Mouse (Mus musculus): ENCODE data around the gene Tspyl1. TPM values are rescaled to one million over a fixed set of nuclear protein-coding genes. Genes with fewer than 3 reads are reported as not detected.
"Not testable (repeated sequence)": the region's sequence is repeated elsewhere in the genome, so short reads cannot be mapped to it uniquely, and the experiment has no call there.

The Tspyl1 gene
- polyA plus RNA-seq, 1 experiment from 2014 or later, result 70.7 TPM

- Histone ChIP-seq H3K9me3 (ENCODE audit: control insufficient read depth, low read length) (no peaks in the 10 kb centered on the region), H3K9ac (ENCODE audit: low read length) (no peak overlapping the region), H3K36me3 (ENCODE audit: control insufficient read depth, insufficient read depth, low read length) (no peaks in the 10 kb centered on the region), H3K4me2 (ENCODE audit: low read length) (no peak overlapping the region), H3K27me3 (ENCODE audit: control insufficient read depth, insufficient read depth, low read length) (no peaks in the 10 kb centered on the region), H3K4me1 (ENCODE audit: control insufficient read depth in 2 of 2, insufficient read depth in 2 of 2, low read length in 2 of 2) (no peaks in the 10 kb centered on the region), H3K27ac (replicated peaks in 1 of 2; ENCODE audit: control insufficient read depth in 1 of 2, insufficient read depth in 1 of 2, low read depth in 2 of 2, low read length in 2 of 2) (no peak overlapping the region), H3K4me3 (ENCODE audit: control insufficient read depth in 1 of 2, insufficient read depth in 1 of 2, low read depth in 1 of 2, low read length in 2 of 2) (no peak overlapping the region)
- ATAC-seq (ENCODE audit: insufficient number of reproducible peaks, insufficient read depth, low FRiP score, low read depth), result no peak
- 49% methylated on average over 2 of the region's 2 CpGs for WGBS
These were observed 35.9 kb upstream of the Tspyl1 start for GRCm38 (mm10) chr10:34246106-34246505.

GRCm38 (mm10) chr10:34247757-34248156, 34.2 kb upstream of the Tspyl1 start:
- Histone ChIP-seq H3K27ac (replicated peaks in 1 of 2; ENCODE audit: control insufficient read depth in 1 of 2, insufficient read depth in 1 of 2, low read depth in 2 of 2, low read length in 2 of 2) (no peak overlapping the region), H3K4me3 (ENCODE audit: control insufficient read depth in 1 of 2, insufficient read depth in 1 of 2, low read depth in 1 of 2, low read length in 2 of 2) (no peak overlapping the region), H3K9me3 (ENCODE audit: control insufficient read depth, low read length) (no peaks in the 10 kb centered on the region), H3K4me1 (ENCODE audit: control insufficient read depth in 2 of 2, insufficient read depth in 2 of 2, low read length in 2 of 2) (no peaks in the 10 kb centered on the region), H3K36me3 (ENCODE audit: control insufficient read depth, insufficient read depth, low read length) (no peaks in the 10 kb centered on the region), H3K4me2 (ENCODE audit: low read length) (no peak overlapping the region), H3K9ac (ENCODE audit: low read length) (no peak overlapping the region), H3K27me3 (ENCODE audit: control insufficient read depth, insufficient read depth, low read length) (no peaks in the 10 kb centered on the region)
- ATAC-seq (ENCODE audit: insufficient number of reproducible peaks, insufficient read depth, low FRiP score, low read depth), result no peak
- WGBS, result 63% methylated on average over 3 of the region's 3 CpGs

- Histone ChIP-seq H3K4me2 (ENCODE audit: low read length) (no peak overlapping the region), H3K4me3 (ENCODE audit: control insufficient read depth in 1 of 2, insufficient read depth in 1 of 2, low read depth in 1 of 2, low read length in 2 of 2) (no peak overlapping the region), H3K27ac (replicated peaks in 1 of 2; ENCODE audit: control insufficient read depth in 1 of 2, insufficient read depth in 1 of 2, low read depth in 2 of 2, low read length in 2 of 2) (no peak overlapping the region), H3K27me3 (ENCODE audit: control insufficient read depth, insufficient read depth, low read length) (no peaks in the 10 kb centered on the region), H3K9ac (ENCODE audit: low read length) (no peak overlapping the region), H3K9me3 (ENCODE audit: control insufficient read depth, low read length) (no peaks in the 10 kb centered on the region), H3K36me3 (ENCODE audit: control insufficient read depth, insufficient read depth, low read length) (no peaks in the 10 kb centered on the region), H3K4me1 (ENCODE audit: control insufficient read depth in 2 of 2, insufficient read depth in 2 of 2, low read length in 2 of 2) (no peaks in the 10 kb centered on the region)
- WGBS, result 39% methylated on average over 2 of the region's 2 CpGs
- no peak for ATAC-seq (ENCODE audit: insufficient number of reproducible peaks, insufficient read depth, low FRiP score, low read depth)
These were observed 32.4 kb upstream of the Tspyl1 start for GRCm38 (mm10) chr10:34249594-34249993.

- not testable (repeated sequence) for H3K4me2 ChIP-seq (ENCODE audit: low read length); H3K27ac ChIP-seq (replicated peaks in 1 of 2; ENCODE audit: control insufficient read depth in 1 of 2, insufficient read depth in 1 of 2, low read depth in 2 of 2, low read length in 2 of 2); H3K4me1 ChIP-seq (ENCODE audit: control insufficient read depth in 2 of 2, insufficient read depth in 2 of 2, low read length in 2 of 2); H3K36me3 ChIP-seq (ENCODE audit: control insufficient read depth, insufficient read depth, low read length); H3K27me3 ChIP-seq (ENCODE audit: control insufficient read depth, insufficient read depth, low read length); H3K4me3 ChIP-seq (ENCODE audit: control insufficient read depth in 1 of 2, insufficient read depth in 1 of 2, low read depth in 1 of 2, low read length in 2 of 2); ATAC-seq (ENCODE audit: insufficient number of reproducible peaks, insufficient read depth, low FRiP score, low read depth); H3K9me3 ChIP-seq (ENCODE audit: control insufficient read depth, low read length); H3K9ac ChIP-seq (ENCODE audit: low read length)
- WGBS, result 91% methylated on average over 9 of the region's 9 CpGs
These were observed 29.2 kb upstream of the Tspyl1 start for GRCm38 (mm10) chr10:34252833-34253232.

DNA sequence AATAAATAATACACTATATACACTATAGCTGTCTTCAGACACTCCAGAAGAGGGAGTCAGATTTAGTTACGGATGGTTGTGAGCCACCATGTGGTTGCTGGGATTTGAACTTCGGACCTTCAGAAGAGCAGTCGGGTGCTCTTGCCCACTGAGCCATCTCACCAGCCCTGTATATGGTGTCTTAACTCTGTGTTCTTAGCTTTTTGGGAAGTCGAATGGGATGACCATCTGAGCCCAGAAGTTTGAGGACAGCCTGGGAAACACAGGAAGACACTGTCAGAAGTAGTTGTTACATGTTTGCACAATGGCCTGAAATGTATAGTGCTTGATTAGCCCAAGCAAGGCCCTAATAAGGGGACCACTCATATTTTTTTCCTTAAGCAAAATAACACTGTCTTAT, 16.9 kb upstream of the Tspyl1 start:
- no peak for ATAC-seq (ENCODE audit: insufficient number of reproducible peaks, insufficient read depth, low FRiP score, low read depth)
- no peaks in the 10 kb centered on the region for H3K27me3 ChIP-seq (ENCODE audit: control insufficient read depth, insufficient read depth, low read length)
- H3K27ac ChIP-seq (replicated peaks in 1 of 2; ENCODE audit: control insufficient read depth in 1 of 2, insufficient read depth in 1 of 2, low read depth in 2 of 2, low read length in 2 of 2), result no peak overlapping the region
- no peaks in the 10 kb centered on the region for H3K36me3 ChIP-seq (ENCODE audit: control insufficient read depth, insufficient read depth, low read length)
- no peaks in the 10 kb centered on the region for H3K4me1 ChIP-seq (ENCODE audit: control insufficient read depth in 2 of 2, insufficient read depth in 2 of 2, low read length in 2 of 2)
- no peaks in the 10 kb centered on the region for H3K9me3 ChIP-seq (ENCODE audit: control insufficient read depth, low read length)
- WGBS, result 80% methylated on average over 4 of the region's 4 CpGs
- H3K4me2 ChIP-seq (ENCODE audit: low read length), result no peak overlapping the region
- no peak overlapping the region for H3K9ac ChIP-seq (ENCODE audit: low read length)
- H3K4me3 ChIP-seq (ENCODE audit: control insufficient read depth in 1 of 2, insufficient read depth in 1 of 2, low read depth in 1 of 2, low read length in 2 of 2), result no peak overlapping the region

DNA sequence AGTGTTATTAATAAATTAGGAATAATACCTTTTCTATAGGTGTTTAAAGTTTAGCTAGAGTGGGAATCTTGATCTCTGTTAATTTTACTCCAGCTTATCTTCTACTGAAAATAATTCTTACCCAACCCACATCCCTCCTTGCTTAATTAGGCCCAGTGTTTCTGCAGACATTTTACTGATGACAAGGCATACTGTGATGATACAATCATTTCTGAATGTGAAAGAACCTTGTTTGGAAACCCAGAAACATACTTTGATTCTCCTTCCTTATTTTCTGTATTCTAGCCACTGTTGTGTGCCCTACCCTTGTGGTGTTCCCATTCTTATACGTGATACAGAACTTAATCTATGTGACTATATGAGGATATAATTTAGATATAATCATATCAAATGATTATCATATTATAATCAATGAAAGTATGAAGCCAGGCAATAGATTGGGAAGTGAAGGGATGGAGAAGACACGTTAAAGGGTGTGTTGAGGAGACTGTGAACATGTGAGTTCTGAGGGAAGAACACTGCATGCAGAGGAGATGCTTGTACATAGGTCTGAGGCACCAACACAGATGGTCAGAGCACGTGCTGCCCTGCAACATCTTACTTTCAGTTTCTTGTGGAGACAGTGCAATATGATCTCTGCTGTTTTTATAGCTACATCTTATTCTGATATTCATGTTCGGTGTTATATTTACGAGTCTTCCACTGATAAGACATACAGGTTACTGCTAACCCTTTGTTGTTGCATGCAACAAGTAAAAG, 14.5 kb upstream of the Tspyl1 start:
- Histone ChIP-seq H3K27ac (replicated peaks in 1 of 2; ENCODE audit: control insufficient read depth in 1 of 2, insufficient read depth in 1 of 2, low read depth in 2 of 2, low read length in 2 of 2) (no peak overlapping the region), H3K4me3 (ENCODE audit: control insufficient read depth in 1 of 2, insufficient read depth in 1 of 2, low read depth in 1 of 2, low read length in 2 of 2) (no peak overlapping the region), H3K9ac (ENCODE audit: low read length) (no peak overlapping the region), H3K4me1 (ENCODE audit: control insufficient read depth in 2 of 2, insufficient read depth in 2 of 2, low read length in 2 of 2) (peaks cover 0 to 9% of the 10 kb centered on the region in 2 experiments; a peak in 2 of 4 replicates), H3K9me3 (ENCODE audit: control insufficient read depth, low read length) (no peaks in the 10 kb centered on the region), H3K27me3 (ENCODE audit: control insufficient read depth, insufficient read depth, low read length) (no peaks in the 10 kb centered on the region), H3K36me3 (ENCODE audit: control insufficient read depth, insufficient read depth, low read length) (no peaks in the 10 kb centered on the region), H3K4me2 (ENCODE audit: low read length) (no peak overlapping the region)
- 56% methylated on average over 5 of the region's 5 CpGs for WGBS
- no peak for ATAC-seq (ENCODE audit: insufficient number of reproducible peaks, insufficient read depth, low FRiP score, low read depth)

DNA sequence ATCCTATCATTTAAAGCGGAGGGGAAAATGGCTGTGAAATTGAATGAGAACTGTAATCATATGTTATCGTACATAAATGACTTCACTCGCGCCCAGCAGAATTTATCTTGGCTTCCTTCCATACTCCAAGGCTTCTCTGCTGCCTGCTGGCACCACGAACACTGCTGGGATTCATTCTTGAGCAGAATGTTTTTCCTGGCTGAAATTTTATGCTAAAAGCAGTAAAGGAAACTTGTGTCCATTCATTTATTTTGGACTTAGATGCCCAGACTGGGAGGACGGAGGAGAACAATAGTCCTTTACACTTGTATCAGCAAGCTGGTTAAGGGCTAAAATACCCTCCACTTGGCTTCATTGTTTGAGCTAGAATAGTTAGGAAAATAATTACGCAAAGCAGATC, 10.3 kb upstream of the Tspyl1 start:
- H3K4me3 ChIP-seq (ENCODE audit: control insufficient read depth in 1 of 2, insufficient read depth in 1 of 2, low read depth in 1 of 2, low read length in 2 of 2), result no peak overlapping the region
- 42% methylated on average over 7 of the region's 7 CpGs for WGBS
- H3K27ac ChIP-seq (replicated peaks in 1 of 2; ENCODE audit: control insufficient read depth in 1 of 2, insufficient read depth in 1 of 2, low read depth in 2 of 2, low read length in 2 of 2), result 0 out of 4 replicates have a peak overlapping the region, but pooled peaks have one; percentile 16 to 24
- H3K4me1 ChIP-seq (ENCODE audit: control insufficient read depth in 2 of 2, insufficient read depth in 2 of 2, low read length in 2 of 2), result peaks cover 0 to 9% of the 10 kb centered on the region in 2 experiments; a peak in 2 of 4 replicates
- no peaks in the 10 kb centered on the region for H3K27me3 ChIP-seq (ENCODE audit: control insufficient read depth, insufficient read depth, low read length)
- no peaks in the 10 kb centered on the region for H3K9me3 ChIP-seq (ENCODE audit: control insufficient read depth, low read length)
- no peaks in the 10 kb centered on the region for H3K36me3 ChIP-seq (ENCODE audit: control insufficient read depth, insufficient read depth, low read length)
- H3K9ac ChIP-seq (ENCODE audit: low read length), result no peak overlapping the region
- H3K4me2 ChIP-seq (ENCODE audit: low read length), result no peak overlapping the region
- no peak for ATAC-seq (ENCODE audit: insufficient number of reproducible peaks, insufficient read depth, low FRiP score, low read depth)
